Mouse (Mus musculus) small intestine, adult 2 months (tissue): ENCODE results near the gene Cd83.

Experiments
- CTCF ChIP-seq: fragments of 200-500 bp; IDR thresholded peaks from 2 replicates; pipeline ENCODE4 v1.5.1; 2012; ENCODE audit warnings: low read depth, mild to moderate bottlenecking, control low read depth, inconsistent platforms, low read length, moderate library complexity, mixed read lengths; ENCODE audit not compliant: insufficient replicate concordance, insufficient read length; ENCODE audit errors: extremely low read depth
- POLR2A ChIP-seq: fragments of 200-500 bp; IDR thresholded peaks from 2 replicates; pipeline ENCODE4 v1.6.1; 2012; ENCODE audit warnings: low read depth, mild to moderate bottlenecking, control low read depth, inconsistent platforms, low read length, moderate library complexity

DNA sequence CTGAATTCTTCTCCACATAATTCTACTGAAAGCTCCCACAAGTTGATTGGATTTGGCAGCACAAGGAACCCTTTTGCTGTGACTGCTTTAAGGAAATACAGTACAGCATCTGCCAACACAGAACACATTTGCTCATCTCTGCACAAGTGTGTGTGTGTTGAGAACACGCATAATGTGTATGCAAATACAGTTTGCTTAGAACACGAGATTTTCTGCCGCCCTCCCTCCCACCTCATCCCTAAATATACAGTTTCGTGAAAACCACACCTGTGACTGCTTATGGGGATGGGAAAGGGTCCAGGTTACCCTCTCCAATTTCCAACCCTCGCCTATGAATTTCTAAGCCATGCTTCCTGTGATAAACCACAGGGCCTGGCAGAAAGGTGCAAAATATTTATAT, 60.6 kb downstream of the Cd83 start:
- TF ChIP-seq CTCF (no peak), POLR2A (no peak)
